Mouse (Mus musculus): ENCODE measurements around the gene Onecut1. TPM values are rescaled to one million over a fixed set of nuclear protein-coding genes. Genes with fewer than 3 reads are reported as not detected.

The Onecut1 gene
- total RNA-seq, 2 experiments from 2014 or later: not detected

GRCm38 (mm10) chr9:74912619-74913376 lies 51.1 kb downstream of the Onecut1 start:
- DNase-seq: no peak

GRCm38 (mm10) chr9:74915611-74916010 lies 53.9 kb downstream of the Onecut1 start:
- no peak for DNase-seq

- DNase-seq: no peak
Measured at GRCm38 (mm10) chr9:74920450-74920849, 58.7 kb downstream of the Onecut1 start.

GRCm38 (mm10) chr9:74921422-74921821 lies 59.7 kb downstream of the Onecut1 start:
- no peak for DNase-seq

- DNase-seq: no peak
Measured at GRCm38 (mm10) chr9:74922884-74923283, 61.2 kb downstream of the Onecut1 start.

- DNase-seq: no peak
Measured at GRCm38 (mm10) chr9:74923291-74923977, 61.7 kb downstream of the Onecut1 start.

- no peak for DNase-seq
Measured at GRCm38 (mm10) chr9:74925220-74925769, 63.6 kb downstream of the Onecut1 start.

- no peak for DNase-seq
Measured at GRCm38 (mm10) chr9:74929981-74930423, 68.3 kb downstream of the Onecut1 start.

GRCm38 (mm10) chr9:74930653-74931052 lies 68.9 kb downstream of the Onecut1 start:
- DNase-seq: no peak

GRCm38 (mm10) chr9:74935289-74935688 lies 73.6 kb downstream of the Onecut1 start:
- DNase-seq: no peak

- DNase-seq: no peak
Measured at GRCm38 (mm10) chr9:74937761-74938160, 76.0 kb downstream of the Onecut1 start.

GRCm38 (mm10) chr9:74938670-74939534 lies 77.2 kb downstream of the Onecut1 start:
- DNase-seq: no peak

Other genes starting within 250 kb of the Onecut1 start
- 10 to 100 TPM; 13.3 to 15.9 TPM for gene Fam214a, start 91.0 kb downstream of the Onecut1 start, total RNA-seq (2021)
- 100 to 1,000 TPM; 154 to 179 TPM for gene Arpp19, start 175.7 kb downstream of the Onecut1 start, total RNA-seq (2021)
- 10 to 100 TPM; 23.9 to 24.6 TPM for gene Myo5a, start 209.1 kb downstream of the Onecut1 start, total RNA-seq (2021)

Measured in heart, postnatal 4 days (tissue).